Mouse (Mus musculus) kidney, embryonic 14.5 days (tissue): Measurements from ENCODE around the gene Fam162a. TPM values are rescaled to one million over a fixed set of nuclear protein-coding genes. Genes with fewer than 3 reads are reported as not detected.
A peak's percentile ranks its signal among the peaks of the same experiment; 100 is the strongest.

Experiments
- ATAC-seq: fragments of 200-750 bp; cut with Nextera tagmentation; 2 replicates; pipeline ENCODE4 v1.8.0; 2017; ENCODE audit warnings: moderate number of reproducible peaks, mild to moderate bottlenecking, moderate TSS enrichment, moderate library complexity; ENCODE audit not compliant: low FRiP score, low TSS enrichment
- H3K27ac ChIP-seq: fragments of 300-500 bp; sonication (generic); 2 replicates; pipeline ENCODE4 v1.5.1; 2014; ENCODE audit warnings: low read depth, mild to moderate bottlenecking, low read length, moderate library complexity, mixed read lengths
- H3K27me3 ChIP-seq: fragments of 300-500 bp; sonication (generic); 2 replicates; pipeline ENCODE4 v1.6.1; 2014; ENCODE audit warnings: mild to moderate bottlenecking, low read length; ENCODE audit not compliant: control insufficient read depth, insufficient read depth
- H3K36me3 ChIP-seq: fragments of 300-500 bp; sonication (generic); 2 replicates; pipeline ENCODE4 v1.6.1; 2014; ENCODE audit warnings: low read length, mixed read lengths; ENCODE audit not compliant: control insufficient read depth, insufficient read depth
- H3K4me1 ChIP-seq: fragments of 300-500 bp; sonication (generic); 2 replicates; pipeline ENCODE4 v1.6.1; 2014; ENCODE audit warnings: low read length, mixed read lengths; ENCODE audit not compliant: control insufficient read depth, insufficient read depth
- H3K4me2 ChIP-seq: fragments of 300-500 bp; sonication (generic); replicated peaks from 2 replicates; pipeline ENCODE4 v1.6.1; 2014; ENCODE audit warnings: low read depth, mild to moderate bottlenecking, low read length
- H3K4me3 ChIP-seq: fragments of 300-500 bp; sonication (generic); 2 replicates; pipeline ENCODE4 v1.5.1; 2014; ENCODE audit warnings: mild to moderate bottlenecking, low read length
- H3K9ac ChIP-seq: fragments of 300-500 bp; sonication (generic); 2 replicates; pipeline ENCODE4 v1.6.1; 2014; ENCODE audit warnings: low read depth, mild to moderate bottlenecking, low read length, moderate library complexity
- H3K9me3 ChIP-seq: fragments of 300-500 bp; sonication (generic); 2 replicates; pipeline ENCODE4 v1.6.1; 2016; ENCODE audit warnings: low read length; ENCODE audit not compliant: control insufficient read depth
- WGBS: fragments of 180-500 bp; shearing (Covaris S2); extraction: QIAGEN DNeasy Blood & Tissue Kit; methylation state at CpG from one replicate; pipeline ENCODE4 v1.1.7; 2014; 5-methylcytosine and 5-hydroxymethylcytosine counted together
- polyA plus RNA-seq: library from polyadenylated mRNA; unstranded; fragments of >200 nt; fragmentation: Nextera tagmentation; extraction: Ambion mirVana; gene quantifications from 2 replicates; pipeline ENCODE4 v1.2.1, GENCODE M21; 2014

Fam162a gene
- polyA plus RNA-seq, 1 experiment from 2014 or later: 283 TPM

GRCm38 (mm10) chr16:36089850-36090616, 18.6 kb upstream of the Fam162a start:
- Histone ChIP-seq H3K4me3 (no peak overlapping the region), H3K9ac (no peak overlapping the region), H3K4me2 (no peak overlapping the region), H3K27me3 (no peaks in the 10 kb centered on the region), H3K36me3 (peaks cover 36% of the 10 kb centered on the region), H3K4me1 (no peaks in the 10 kb centered on the region), H3K9me3 (no peaks in the 10 kb centered on the region), H3K27ac (no peak overlapping the region)
- no peak for ATAC-seq
- 71% methylated on average over 8 of the region's 8 CpGs for WGBS

DNA sequence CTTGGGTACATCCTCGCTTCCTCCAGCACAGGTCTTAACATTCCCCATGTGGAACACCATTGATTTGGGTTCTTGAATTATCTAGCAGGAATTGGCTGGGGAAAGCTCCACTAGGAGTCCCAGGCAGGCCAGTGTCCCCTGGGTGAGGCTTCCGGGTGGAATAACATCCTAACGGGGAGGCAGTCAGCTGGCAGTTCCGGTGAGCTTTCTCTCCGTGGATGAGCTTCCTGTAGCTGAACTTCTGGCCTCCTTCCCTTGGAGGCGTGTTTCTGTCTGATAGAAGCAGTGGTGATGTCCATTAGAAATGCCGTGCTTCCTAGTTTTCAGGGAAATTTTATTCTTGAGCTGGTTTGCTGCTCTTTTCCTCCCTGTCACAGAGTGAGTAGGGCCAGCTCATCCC, 17.7 kb upstream of the Fam162a start:
- H3K9me3 ChIP-seq: no peaks in the 10 kb centered on the region
- H3K27me3 ChIP-seq: no peaks in the 10 kb centered on the region
- H3K4me3 ChIP-seq: no peak overlapping the region
- H3K4me1 ChIP-seq: no peaks in the 10 kb centered on the region
- no peak overlapping the region for H3K27ac ChIP-seq
- H3K9ac ChIP-seq: no peak overlapping the region
- ATAC-seq: no peak
- 86% methylated on average over 7 of the region's 7 CpGs for WGBS
- no peak overlapping the region for H3K4me2 ChIP-seq
- H3K36me3 ChIP-seq: peaks cover 36% of the 10 kb centered on the region

GRCm38 (mm10) chr16:36087846-36088245, 16.5 kb upstream of the Fam162a start:
- Histone ChIP-seq H3K9me3 (no peaks in the 10 kb centered on the region), H3K36me3 (peaks cover 47% of the 10 kb centered on the region)
- ATAC-seq: no peak

DNA sequence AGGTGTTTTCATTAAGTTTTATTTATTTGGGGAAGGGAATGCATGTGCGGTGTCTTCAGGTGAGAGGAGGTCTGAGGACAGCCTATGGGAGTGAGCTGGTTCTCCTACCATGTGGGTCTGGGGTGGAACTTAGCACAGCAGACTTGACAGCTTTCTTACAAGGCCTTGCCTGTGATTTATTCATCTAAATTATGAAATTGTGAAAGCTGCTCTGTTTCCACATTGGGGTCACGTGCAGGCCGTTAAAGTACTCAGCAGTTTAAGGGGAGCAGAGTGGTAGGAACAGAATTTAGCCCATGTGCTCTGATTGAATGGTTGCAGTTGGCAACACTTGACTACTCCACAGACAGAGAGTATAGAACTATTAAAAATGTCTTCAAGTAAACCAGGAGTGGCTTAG, 8.5 kb upstream of the Fam162a start:
- H3K4me2 ChIP-seq: no peak overlapping the region
- no peaks in the 10 kb centered on the region for H3K27me3 ChIP-seq
- no peaks in the 10 kb centered on the region for H3K4me1 ChIP-seq
- peaks cover 13% of the 10 kb centered on the region for H3K36me3 ChIP-seq
- ATAC-seq: no peak
- no peak overlapping the region for H3K9ac ChIP-seq
- no peaks in the 10 kb centered on the region for H3K9me3 ChIP-seq
- no peak overlapping the region for H3K4me3 ChIP-seq
- H3K27ac ChIP-seq: no peak overlapping the region
- 96% methylated on average over 3 of the region's 3 CpGs for WGBS

More at GRCm38 (mm10) chr16:36087846-36088245, 16.5 kb upstream of the Fam162a start:
- H3K4me3 ChIP-seq: no peak overlapping the region
- H3K9ac ChIP-seq: no peak overlapping the region
- H3K27ac ChIP-seq: no peak overlapping the region
- no peak overlapping the region for H3K4me2 ChIP-seq
- H3K27me3 ChIP-seq: no peaks in the 10 kb centered on the region
- 84% methylated on average over 4 of the region's 4 CpGs for WGBS
- no peaks in the 10 kb centered on the region for H3K4me1 ChIP-seq

GRCm38 (mm10) chr16:36074772-36075171, 3.4 kb upstream of the Fam162a start:
- WGBS: 94% methylated on average over 3 of the region's 3 CpGs
- no peak for ATAC-seq
- Histone ChIP-seq H3K36me3 (no peaks in the 10 kb centered on the region; the same call in 1 of the 2 replicates), H3K4me3 (no peak overlapping the region), H3K4me1 (peaks cover 6% of the 10 kb centered on the region), H3K9ac (no peak overlapping the region), H3K27me3 (no peaks in the 10 kb centered on the region), H3K27ac (no peak overlapping the region), H3K4me2 (no peak overlapping the region), H3K9me3 (no peaks in the 10 kb centered on the region)

DNA sequence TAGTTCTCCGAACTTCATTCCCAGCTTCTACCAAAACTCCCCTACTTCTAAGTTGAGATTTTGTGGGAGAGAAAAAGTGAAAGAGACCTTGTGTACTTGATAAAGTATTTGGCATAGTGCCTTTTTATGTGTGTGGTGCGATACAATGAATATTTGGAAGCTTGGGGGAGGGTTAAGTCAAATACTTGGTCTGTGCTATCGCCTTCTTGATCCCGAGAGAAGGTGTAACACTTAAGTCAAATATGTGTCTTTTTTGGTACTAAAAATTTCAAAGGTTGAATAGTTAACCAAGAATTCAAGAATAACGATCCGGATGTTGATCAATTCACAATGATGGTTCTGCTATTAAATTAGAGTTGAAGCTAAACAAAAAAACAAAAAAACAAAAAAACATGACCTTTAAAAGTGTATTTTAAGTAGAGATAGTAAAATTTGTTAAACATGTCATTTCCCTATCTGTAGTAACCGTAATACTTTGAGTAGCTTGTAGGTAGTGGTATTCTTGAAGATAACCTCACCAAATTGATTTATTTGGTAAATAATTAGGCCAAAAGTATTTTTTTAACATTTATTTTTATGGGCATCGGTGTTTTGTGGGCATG, 1.1 kb upstream of the Fam162a start:
- peak overlapping the region; percentile 83 for H3K4me3 ChIP-seq
- H3K9ac ChIP-seq: peak overlapping the region; percentile 82
- peaks cover 20% of the 10 kb centered on the region for H3K4me1 ChIP-seq
- peak overlapping the region; percentile 98 for H3K27ac ChIP-seq
- H3K4me2 ChIP-seq: peak overlapping the region; percentile 70
- no peak for ATAC-seq
- H3K36me3 ChIP-seq: peaks cover 9% of the 10 kb centered on the region; the same call in 1 of the 2 replicates
- 28% methylated on average over 8 of the region's 8 CpGs for WGBS
- no peaks in the 10 kb centered on the region for H3K9me3 ChIP-seq
- H3K27me3 ChIP-seq: no peaks in the 10 kb centered on the region

GRCm38 (mm10) chr16:36071071-36071449, 334 bp downstream of the Fam162a start:
- Histone ChIP-seq H3K9me3 (no peaks in the 10 kb centered on the region), H3K27me3 (no peaks in the 10 kb centered on the region), H3K4me2 (peak overlapping the region; percentile 70), H3K27ac (peak overlapping the region; percentile 98), H3K36me3 (peaks cover 12% of the 10 kb centered on the region; the same call in 1 of the 2 replicates), H3K9ac (peak overlapping the region; percentile 82), H3K4me3 (peak overlapping the region; percentile 83), H3K4me1 (peaks cover 20% of the 10 kb centered on the region)
- WGBS: 0% methylated on average over 14 of the region's 16 CpGs
- no peak; the same call in 1 of the 2 replicates for ATAC-seq

DNA sequence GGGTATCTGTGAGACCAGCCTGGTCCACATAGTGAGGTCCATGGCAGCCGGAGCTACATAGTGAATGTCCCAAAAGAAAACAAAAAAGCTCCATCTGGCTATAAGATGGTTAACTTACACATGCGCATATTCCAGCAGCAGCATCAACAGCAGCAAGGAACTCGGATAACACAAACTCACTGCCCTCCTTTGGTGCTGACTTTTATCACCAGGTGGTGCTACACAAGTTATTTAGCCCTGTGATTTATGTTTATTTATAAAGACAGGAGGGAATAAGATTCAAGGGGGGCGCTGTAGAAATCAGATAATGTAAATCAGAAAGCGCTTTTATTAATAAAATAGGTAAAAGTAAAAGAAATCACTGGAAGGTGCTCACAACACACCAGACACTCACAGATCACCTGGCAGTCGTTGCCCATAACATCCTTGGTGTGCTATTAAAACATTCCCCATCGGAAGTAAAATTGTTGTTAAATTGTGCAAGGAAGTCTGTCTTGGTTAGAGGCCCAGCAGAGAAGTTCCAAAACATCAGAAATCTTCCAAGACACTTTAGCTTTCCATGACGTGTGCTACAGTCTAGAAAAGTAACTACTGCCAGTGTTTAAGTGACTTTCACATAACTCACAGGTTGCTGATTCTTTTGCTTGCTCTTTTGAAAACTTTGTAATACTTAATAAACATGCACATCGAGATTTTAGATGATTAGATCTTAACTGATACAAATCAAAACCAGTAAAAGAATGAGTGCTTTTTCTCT, 1.4 kb downstream of the Fam162a start:
- ATAC-seq: no peak
- no peaks in the 10 kb centered on the region for H3K9me3 ChIP-seq
- peaks cover 20% of the 10 kb centered on the region for H3K4me1 ChIP-seq
- peak overlapping the region; percentile 82; the same call in 1 of the 2 replicates for H3K9ac ChIP-seq
- peak overlapping the region; percentile 83 for H3K4me3 ChIP-seq
- H3K27ac ChIP-seq: no peak overlapping the region
- peak overlapping the region; percentile 70 for H3K4me2 ChIP-seq
- peaks cover 12% of the 10 kb centered on the region; the same call in 1 of the 2 replicates for H3K36me3 ChIP-seq
- H3K27me3 ChIP-seq: no peaks in the 10 kb centered on the region
- 30% methylated on average over 9 of the region's 9 CpGs for WGBS
